Mouse (Mus musculus): Measurements from ENCODE around the gene Syt3. TPM values are rescaled to one million over a fixed set of nuclear protein-coding genes. Genes with fewer than 3 reads are reported as not detected.

Syt3 gene
- total RNA-seq, 2 experiments from 2014 or later: 45.1 to 52.4 TPM

GRCm38 (mm10) chr7:44356590-44357481, 27.1 kb upstream of the Syt3 start:
- intact Hi-C loops (cut with DNase I): loop anchor here (10.0 kb wide), 1 partner anchor 128 kb away; no protein-coding TSS in a partner anchor
- no peak for DNase-seq

GRCm38 (mm10) chr7:44357531-44357930, 26.4 kb upstream of the Syt3 start:
- DNase-seq: no peak
- intact Hi-C loops (cut with DNase I): loop anchor here (10.0 kb wide), 1 partner anchor 127 kb away; no protein-coding TSS in a partner anchor

DNA sequence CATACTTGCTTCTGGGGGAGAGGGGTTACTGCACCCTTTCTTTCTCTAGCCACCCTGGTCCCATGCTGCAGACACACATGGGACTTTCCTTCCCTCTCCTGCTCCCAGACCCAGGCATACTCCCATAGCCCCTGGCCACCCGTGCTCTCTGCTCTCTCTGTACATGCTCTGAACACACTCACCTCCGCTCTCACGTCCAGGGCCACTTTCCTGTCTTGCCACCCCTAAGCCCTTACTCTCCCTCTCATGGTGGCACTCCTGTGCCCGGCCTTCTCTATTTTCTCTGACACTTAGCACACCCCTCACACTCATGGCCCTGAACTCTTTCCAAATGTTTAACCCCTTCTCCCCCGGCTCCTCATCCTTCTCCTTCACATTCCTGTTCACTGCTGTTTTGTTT, 25.9 kb upstream of the Syt3 start:
- intact Hi-C loops (cut with DNase I): loop anchor here (10.0 kb wide), 1 partner anchor 127 kb away; no protein-coding TSS in a partner anchor
- DNase-seq: no peak

- intact Hi-C loops (cut with DNase I): loop anchor here (10.0 kb wide), 1 partner anchor 126 kb away; no protein-coding TSS in a partner anchor
- DNase-seq: peak; percentile 64
These were observed 24.8 kb upstream of the Syt3 start for GRCm38 (mm10) chr7:44358886-44359654.

DNA sequence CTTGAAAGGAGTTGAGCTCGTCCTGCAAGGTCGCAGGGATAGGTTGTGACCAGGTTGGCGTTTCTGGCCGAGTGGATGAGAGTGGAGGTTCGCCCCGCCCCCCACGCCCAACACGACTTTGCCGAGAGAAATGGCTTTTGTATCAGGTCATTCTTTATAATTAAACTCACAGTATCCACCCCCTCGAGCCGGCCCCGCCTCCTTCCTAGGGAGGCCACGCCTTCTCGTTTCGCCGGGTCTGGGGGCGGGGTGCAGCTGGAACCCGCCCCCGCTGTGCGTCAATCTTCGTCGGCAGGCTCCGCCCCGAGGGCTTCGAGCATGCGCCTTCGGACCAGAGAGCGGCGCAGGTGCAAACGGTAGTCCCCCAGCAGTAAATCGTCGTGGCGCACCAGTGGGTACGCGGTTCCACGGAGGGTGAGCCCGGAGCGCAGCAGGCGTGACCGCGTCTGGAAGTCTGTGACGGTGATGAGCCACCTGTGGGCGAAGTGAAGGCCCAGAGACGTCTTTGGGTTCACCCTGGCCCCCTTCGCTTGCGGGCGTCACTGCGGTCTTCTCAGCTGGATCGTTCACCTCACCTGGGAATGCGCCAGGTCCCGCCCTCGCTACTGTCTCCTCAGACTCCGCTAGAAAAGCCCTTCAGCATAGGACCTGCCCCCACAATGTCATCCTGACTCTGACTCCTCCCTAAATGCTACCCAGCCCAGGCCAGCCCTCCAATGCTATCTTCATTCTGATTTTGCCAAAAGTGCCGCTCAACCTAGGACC, 23.8 kb upstream of the Syt3 start:
- DNase-seq: peak; percentile 94
- intact Hi-C loops (cut with DNase I): loop anchor here (10.0 kb wide), 1 partner anchor 125 kb away; no protein-coding TSS in a partner anchor

- intact Hi-C loops (cut with DNase I): no loop called here
- DNase-seq: peak; percentile 33
These were observed 23.1 kb upstream of the Syt3 start for GRCm38 (mm10) chr7:44360792-44361301.

DNA sequence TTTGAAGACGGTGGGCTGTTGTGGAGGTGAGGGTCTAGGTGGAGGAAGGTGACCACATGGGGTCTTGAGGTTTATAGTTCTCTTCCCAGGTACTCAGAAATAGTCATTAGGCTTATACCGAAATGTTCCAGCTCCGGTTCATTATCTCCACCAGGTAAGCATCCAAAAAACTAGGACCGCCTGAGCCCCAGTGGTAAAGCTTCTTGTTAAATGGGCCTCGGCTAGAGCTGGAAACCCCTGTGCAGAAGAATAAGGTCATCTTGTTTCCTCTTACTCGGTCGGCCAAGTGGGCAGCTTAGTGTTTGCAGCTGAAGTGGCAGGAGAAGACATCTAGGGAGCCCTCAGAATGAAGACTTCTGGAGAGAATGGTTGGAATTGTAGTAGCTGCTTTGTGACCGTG, 11.2 kb upstream of the Syt3 start:
- intact Hi-C loops (cut with DNase I): no loop called here
- no peak for DNase-seq

DNA sequence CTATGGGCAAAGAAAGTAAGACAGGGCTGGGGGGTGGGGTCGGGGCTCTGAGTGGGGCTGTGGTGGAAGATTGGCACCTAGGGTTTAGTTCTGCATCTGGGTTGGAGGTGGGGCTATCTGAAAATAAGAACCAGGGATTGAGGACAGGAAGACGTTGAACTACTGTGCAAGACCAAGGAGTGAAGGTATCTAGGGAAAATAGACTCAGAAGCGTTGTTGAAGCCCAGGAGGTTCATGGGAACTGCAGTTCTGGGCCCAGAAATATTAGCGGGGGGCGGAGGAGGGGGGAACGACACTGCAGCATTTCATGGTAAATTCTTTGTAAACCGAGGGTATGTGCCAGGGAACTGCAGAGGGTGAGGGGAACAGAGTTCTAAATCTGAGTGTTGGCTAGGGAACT, 10.4 kb upstream of the Syt3 start:
- intact Hi-C loops (cut with DNase I): no loop called here
- DNase-seq: no peak

DNA sequence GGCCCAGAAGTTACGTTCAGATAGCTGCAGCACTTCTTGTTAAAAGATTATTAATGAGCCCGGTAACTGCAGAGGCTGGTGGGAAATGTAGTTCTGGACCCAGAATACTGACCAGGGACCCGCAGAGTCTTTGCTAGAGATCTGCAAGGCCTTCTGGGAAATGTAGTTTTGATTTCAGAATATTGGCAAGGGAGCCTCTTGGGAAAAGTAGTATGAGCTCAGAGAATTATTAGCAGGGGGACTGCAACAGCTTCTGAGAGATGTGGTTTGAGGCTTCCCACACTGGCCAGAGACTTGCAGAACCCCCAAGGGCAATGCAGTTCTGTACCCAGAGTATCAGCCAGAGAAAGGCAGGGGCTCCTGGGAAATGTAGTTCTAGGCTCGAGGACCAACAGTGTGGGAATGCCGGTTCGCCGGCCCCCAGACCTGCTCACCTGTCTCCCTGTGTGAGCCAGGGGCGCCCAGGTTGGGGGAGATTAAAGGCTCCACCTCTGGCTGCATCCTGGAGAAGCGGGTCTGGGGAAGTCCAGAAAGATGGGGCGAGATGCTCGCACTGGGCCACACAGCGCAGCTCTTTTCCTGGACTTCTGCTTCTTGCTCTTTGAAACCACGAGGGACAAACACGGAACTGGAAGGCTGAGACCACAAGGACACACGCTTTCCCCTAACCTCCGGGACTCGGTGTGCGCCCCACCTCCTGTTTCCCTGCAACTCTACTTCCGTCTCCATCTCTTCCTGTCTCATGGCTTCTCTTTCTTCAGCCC, 9.8 kb upstream of the Syt3 start:
- DNase-seq: peak; percentile 73
- intact Hi-C loops (cut with DNase I): no loop called here

DNA sequence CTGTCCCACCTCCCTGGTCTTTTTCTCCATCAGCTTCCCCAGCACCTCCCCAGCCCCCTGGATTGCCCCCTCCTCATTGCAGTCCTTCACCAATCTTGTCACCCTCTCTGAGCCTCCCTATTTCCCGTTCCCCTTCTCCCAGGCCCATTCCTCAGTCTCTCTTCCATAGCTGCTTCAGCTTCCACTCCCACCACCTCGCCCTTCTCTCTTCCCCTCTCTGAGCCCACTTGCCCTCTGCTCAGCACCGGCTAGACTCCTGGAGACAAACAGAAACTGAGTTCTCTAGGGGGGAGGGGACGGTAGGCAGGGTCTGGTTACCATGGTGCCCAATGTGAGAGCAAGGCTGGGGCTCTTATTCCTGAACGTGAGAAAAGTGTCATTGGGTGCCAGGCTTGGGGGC, 9.1 kb upstream of the Syt3 start:
- no peak for DNase-seq
- intact Hi-C loops (cut with DNase I): no loop called here

- DNase-seq: no peak
- intact Hi-C loops (cut with DNase I): no loop called here
These were observed 8.7 kb upstream of the Syt3 start for GRCm38 (mm10) chr7:44375207-44375606.

DNA sequence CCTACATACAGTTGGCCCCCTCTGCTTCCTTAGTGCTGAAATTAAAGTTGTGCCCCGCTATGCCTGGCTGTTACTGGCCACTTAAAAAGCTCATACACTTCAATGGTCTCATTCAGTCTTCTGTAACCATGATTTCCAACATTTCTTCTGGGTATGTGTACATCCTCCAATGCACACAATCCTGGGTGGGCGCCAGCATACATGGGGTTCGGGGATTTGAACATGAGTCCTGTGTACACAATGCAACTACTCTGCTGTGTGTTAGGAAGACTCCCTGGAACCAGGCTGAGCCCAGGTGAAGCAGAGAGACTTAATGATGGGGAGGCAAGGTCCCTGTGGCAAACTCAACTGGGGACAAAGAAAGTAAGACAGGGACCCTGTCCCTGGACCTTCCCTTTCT, 8.1 kb upstream of the Syt3 start:
- intact Hi-C loops (cut with DNase I): no loop called here
- DNase-seq: peak; percentile 29

GRCm38 (mm10) chr7:44378290-44378689, 5.6 kb upstream of the Syt3 start:
- intact Hi-C loops (cut with DNase I): no loop called here
- peak; percentile 51 for DNase-seq

DNA sequence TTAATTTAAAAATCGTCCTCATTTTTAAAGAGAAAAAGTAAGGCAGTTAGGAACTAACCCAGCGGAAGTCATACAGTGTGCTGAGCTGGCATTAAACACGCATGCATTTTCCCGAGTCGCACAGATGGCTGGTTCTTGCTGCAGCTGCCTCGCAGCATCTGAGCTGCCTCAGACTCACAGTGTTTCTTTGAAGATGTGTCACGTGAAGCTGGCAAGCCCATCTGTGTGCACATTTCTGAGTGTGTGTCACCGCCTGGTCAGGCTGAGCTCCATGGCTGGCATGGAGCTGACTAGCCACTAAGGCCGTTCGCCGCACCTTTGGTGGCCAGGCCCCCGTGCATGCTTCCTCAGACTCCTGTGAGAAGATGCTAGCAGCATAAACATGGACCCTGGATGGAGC, 1.4 kb upstream of the Syt3 start:
- DNase-seq: peak; percentile 79
- intact Hi-C loops (cut with DNase I): loop anchor here (10.0 kb wide), 1 partner anchor 62 kb away; no protein-coding TSS in a partner anchor

GRCm38 (mm10) chr7:44384716-44385059, 786 bp downstream of the Syt3 start:
- intact Hi-C loops (cut with DNase I): loop anchor here (10.0 kb wide), 1 partner anchor 60 kb away; no protein-coding TSS in a partner anchor
- DNase-seq: no peak

DNA sequence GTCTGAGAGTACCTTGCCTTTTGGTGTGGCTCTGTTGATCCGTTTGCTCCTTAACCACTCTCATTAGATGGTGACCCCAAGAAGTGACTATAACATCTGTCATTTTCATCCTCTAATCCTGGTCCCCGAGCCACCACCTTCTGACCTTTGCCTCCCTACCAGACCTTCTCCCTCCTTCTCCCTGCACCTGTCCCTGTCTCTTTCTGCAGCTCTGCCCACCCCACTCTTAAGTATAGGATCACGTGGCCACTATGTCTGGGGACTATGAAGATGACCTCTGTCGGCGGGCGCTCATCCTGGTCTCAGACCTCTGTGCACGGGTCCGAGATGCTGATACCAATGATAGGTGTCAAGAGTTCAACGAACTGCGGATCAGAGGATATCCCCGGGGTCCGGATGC, 1.8 kb downstream of the Syt3 start, which contains the start of gene 1700008O03Rik:
1700008O03Rik (minus strand) TSS at position 101 of the 400 bp plus-strand sequence.
- DNase-seq: no peak
- intact Hi-C loops (cut with DNase I): loop anchor here (10.0 kb wide), 1 partner anchor 59 kb away; no protein-coding TSS in a partner anchor

DNA sequence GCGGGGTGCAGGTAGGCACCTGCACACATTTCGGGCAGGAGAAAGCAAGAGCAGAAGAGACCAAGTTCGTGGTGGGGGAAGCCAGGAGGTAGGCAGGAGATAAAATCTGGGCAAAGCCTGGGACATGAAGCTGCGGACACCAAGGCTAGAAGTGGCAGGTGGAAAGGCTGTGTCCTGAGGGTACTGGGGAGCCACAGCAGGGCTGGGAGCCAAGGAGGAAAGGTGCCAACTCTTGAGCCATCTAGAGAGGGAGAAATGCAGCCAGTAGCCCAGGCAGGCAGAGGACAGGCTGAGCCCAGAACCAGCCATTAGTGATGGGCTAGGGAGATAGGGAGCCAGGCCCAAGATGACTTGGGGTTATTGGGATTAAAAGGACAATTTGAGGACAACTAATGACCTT, 7.9 kb downstream of the Syt3 start:
- peak; percentile 79 for DNase-seq
- intact Hi-C loops (cut with DNase I): no loop called here

GRCm38 (mm10) chr7:44392341-44392740, 8.4 kb downstream of the Syt3 start:
- intact Hi-C loops (cut with DNase I): no loop called here
- no peak for DNase-seq

DNA sequence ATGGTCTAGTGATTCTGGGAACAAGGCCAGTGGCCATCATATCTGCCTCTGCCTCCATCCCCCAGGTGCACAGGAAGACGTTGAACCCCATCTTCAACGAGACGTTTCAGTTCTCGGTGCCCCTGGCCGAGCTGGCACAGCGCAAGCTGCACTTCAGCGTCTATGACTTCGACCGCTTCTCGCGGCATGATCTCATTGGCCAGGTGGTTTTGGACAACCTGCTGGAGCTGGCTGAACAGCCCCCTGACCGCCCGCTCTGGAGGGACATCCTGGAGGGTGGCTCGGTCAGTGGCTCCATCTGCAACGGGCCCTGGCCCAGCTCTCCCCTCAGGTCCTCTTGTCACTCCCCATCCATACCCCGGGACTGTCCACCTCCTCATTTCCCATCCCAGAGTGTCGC, 9.4 kb downstream of the Syt3 start:
- intact Hi-C loops (cut with DNase I): no loop called here
- DNase-seq: no peak

DNA sequence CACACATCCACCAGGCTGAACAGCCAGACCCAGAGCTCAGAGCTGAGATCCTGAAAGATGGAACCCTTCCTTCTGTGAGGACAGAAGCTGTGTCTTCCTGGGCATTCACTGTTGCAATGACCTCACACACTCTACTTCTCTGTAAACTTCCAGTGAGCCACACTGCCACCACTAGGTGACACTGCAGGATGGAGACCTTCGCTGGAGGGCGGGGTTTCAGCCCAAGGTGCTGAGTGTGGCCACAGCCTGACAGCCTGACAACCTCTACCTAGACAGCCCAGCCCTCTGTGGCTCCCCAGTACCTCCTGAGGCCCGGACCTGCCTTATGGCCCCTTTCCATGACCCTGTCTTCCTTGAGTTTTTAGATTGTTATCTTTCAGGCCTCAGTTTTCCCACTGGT, 14.7 kb downstream of the Syt3 start:
- DNase-seq: peak; percentile 68
- intact Hi-C loops (cut with DNase I): no loop called here
